Mouse (Mus musculus): ENCODE data around the gene Pigo.
A peak's percentile ranks its signal among the peaks of the same experiment; 100 is the strongest.
"Not testable (repeated sequence)": the region's sequence is repeated elsewhere in the genome, so short reads cannot be mapped to it uniquely, and the experiment has no call there.

The Pigo gene

GRCm38 (mm10) chr4:43001272-43001671, 24.3 kb downstream of the Pigo start:
- no peak for DNase-seq (ENCODE audit: low read depth)

- peak; percentile 99 for DNase-seq (ENCODE audit: low read depth)
Observed at GRCm38 (mm10) chr4:43000141-43000986, 25.3 kb downstream of the Pigo start, which contains the start of gene Vcp. TSS of gene Vcp (minus strand) at chr4:43000507.

- peak; percentile 86 for DNase-seq (ENCODE audit: low read depth)
Observed at GRCm38 (mm10) chr4:42999451-43000140, 26.0 kb downstream of the Pigo start.

GRCm38 (mm10) chr4:42998022-42998421, 27.6 kb downstream of the Pigo start:
- no peak for DNase-seq (ENCODE audit: low read depth)

GRCm38 (mm10) chr4:42988296-42988695, 37.3 kb downstream of the Pigo start:
- no peak for DNase-seq (ENCODE audit: low read depth)

GRCm38 (mm10) chr4:42980467-42980866, 45.2 kb downstream of the Pigo start:
- not testable (repeated sequence) for DNase-seq (ENCODE audit: low read depth)

- DNase-seq (ENCODE audit: low read depth): peak; percentile 44
Observed at GRCm38 (mm10) chr4:42978062-42978461, 47.6 kb downstream of the Pigo start.

- DNase-seq (ENCODE audit: low read depth): no peak
Observed at GRCm38 (mm10) chr4:42973868-42974267, 51.8 kb downstream of the Pigo start.

- DNase-seq (ENCODE audit: low read depth): no peak
Observed at GRCm38 (mm10) chr4:42972952-42973351, 52.7 kb downstream of the Pigo start.

- no peak for DNase-seq (ENCODE audit: low read depth)
Observed at GRCm38 (mm10) chr4:42969304-42969703, 56.3 kb downstream of the Pigo start, which contains the start of gene 1700022I11Rik. TSS of gene 1700022I11Rik (plus strand) at chr4:42969604.
